Mouse (Mus musculus): ENCODE measurements around the gene Cntnap1. TPM values are rescaled to one million over a fixed set of nuclear protein-coding genes. Genes with fewer than 3 reads are reported as not detected.

The Cntnap1 gene
- polyA plus RNA-seq, 1 experiment from 2014 or later = 0.24 TPM

DNA sequence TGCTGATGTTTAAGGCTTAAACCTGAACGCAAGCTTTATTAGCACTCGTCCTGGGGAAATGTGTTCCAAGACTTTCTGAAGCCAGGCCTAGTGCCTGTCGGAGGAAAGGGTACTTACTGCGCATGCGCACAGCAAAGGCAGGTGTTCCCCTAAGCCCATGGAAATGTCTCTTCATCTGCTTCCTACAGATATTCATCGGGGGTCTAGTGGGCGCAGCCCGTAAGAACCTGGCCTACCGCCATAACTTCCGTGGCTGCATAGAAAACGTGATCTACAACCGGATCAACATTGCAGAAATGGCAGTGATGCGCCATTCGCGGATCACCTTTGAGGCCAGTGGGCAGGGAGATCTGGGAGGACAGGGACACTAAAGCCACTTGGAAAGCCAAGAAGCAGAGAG, 9.0 kb downstream of the Cntnap1 start:
- TF ChIP-seq EP300 (IDR thresholded peaks at IDR 0.05) = no peak
- no peak for TF ChIP-seq CTCF (IDR thresholded peaks at IDR 0.05)
- 74% methylated on average over 15 of the region's 15 CpGs for WGBS
- H3K27ac ChIP-seq (ENCODE audit: low read length) = no peak overlapping the region
- H3K27me3 ChIP-seq (replicated peaks; ENCODE audit: insufficient read depth, low read length) = peaks cover 5% of the 10 kb centered on the region
- H3K4me3 ChIP-seq (ENCODE audit: low read depth, low read length) = no peak overlapping the region
- H3K9ac ChIP-seq (replicated peaks; ENCODE audit: low read depth) = no peak overlapping the region
- peaks cover 8% of the 10 kb centered on the region; the same call in 1 of the 2 replicates for H3K4me1 ChIP-seq (ENCODE audit: insufficient read depth, low read depth, low read length)
- ATAC-seq (no peak), DNase-seq (ENCODE audit: low spot score) (no peak)
- H3K4me2 ChIP-seq (replicated peaks; ENCODE audit: low read depth, low read length) = no peak overlapping the region
- H3K9me3 ChIP-seq (ENCODE audit: low read length) = no peaks in the 10 kb centered on the region
- no peaks in the 10 kb centered on the region for H3K36me3 ChIP-seq (ENCODE audit: insufficient read depth, low read length)

- no peaks in the 10 kb centered on the region for H3K9me3 ChIP-seq (ENCODE audit: low read length)
- 54% methylated on average over 17 of the region's 17 CpGs for WGBS
- peaks cover under 1% of the 10 kb centered on the region for H3K27me3 ChIP-seq (replicated peaks; ENCODE audit: insufficient read depth, low read length)
- no peak overlapping the region for H3K4me3 ChIP-seq (ENCODE audit: low read depth, low read length)
- TF ChIP-seq EP300 (IDR thresholded peaks at IDR 0.05) (no peak), CTCF (IDR thresholded peaks at IDR 0.05) (no peak)
- no peak overlapping the region for H3K4me2 ChIP-seq (replicated peaks; ENCODE audit: low read depth, low read length)
- no peaks in the 10 kb centered on the region for H3K36me3 ChIP-seq (ENCODE audit: insufficient read depth, low read length)
- H3K9ac ChIP-seq (replicated peaks; ENCODE audit: low read depth) = no peak overlapping the region
- H3K4me1 ChIP-seq (ENCODE audit: insufficient read depth, low read depth, low read length) = peaks cover 2% of the 10 kb centered on the region; the same call in 1 of the 2 replicates
- DNase-seq (ENCODE audit: low spot score) = no peak
- H3K27ac ChIP-seq (ENCODE audit: low read length) = no peak overlapping the region
- ATAC-seq = no peak
Observed at GRCm38 (mm10) chr11:101180261-101180660, 9.9 kb downstream of the Cntnap1 start.

GRCm38 (mm10) chr11:101180846-101181740, 10.8 kb downstream of the Cntnap1 start:
- DNase-seq (ENCODE audit: low spot score) (peak; percentile 82), ATAC-seq (peak; percentile 35; the same call in 1 of the 2 replicates)
- no peaks in the 10 kb centered on the region for H3K27me3 ChIP-seq (replicated peaks; ENCODE audit: insufficient read depth, low read length)
- H3K9ac ChIP-seq (replicated peaks; ENCODE audit: low read depth) = no peak overlapping the region
- H3K4me3 ChIP-seq (ENCODE audit: low read depth, low read length) = no peak overlapping the region
- H3K4me1 ChIP-seq (ENCODE audit: insufficient read depth, low read depth, low read length) = no peaks in the 10 kb centered on the region
- H3K4me2 ChIP-seq (replicated peaks; ENCODE audit: low read depth, low read length) = no peak overlapping the region
- H3K36me3 ChIP-seq (ENCODE audit: insufficient read depth, low read length) = no peaks in the 10 kb centered on the region
- no peaks in the 10 kb centered on the region for H3K9me3 ChIP-seq (ENCODE audit: low read length)
- peak; percentile 91 for TF ChIP-seq CTCF (IDR thresholded peaks at IDR 0.05)
- no peak for TF ChIP-seq EP300 (IDR thresholded peaks at IDR 0.05)
- no peak overlapping the region for H3K27ac ChIP-seq (ENCODE audit: low read length)
- 36% methylated on average over 10 of the region's 10 CpGs for WGBS

DNA sequence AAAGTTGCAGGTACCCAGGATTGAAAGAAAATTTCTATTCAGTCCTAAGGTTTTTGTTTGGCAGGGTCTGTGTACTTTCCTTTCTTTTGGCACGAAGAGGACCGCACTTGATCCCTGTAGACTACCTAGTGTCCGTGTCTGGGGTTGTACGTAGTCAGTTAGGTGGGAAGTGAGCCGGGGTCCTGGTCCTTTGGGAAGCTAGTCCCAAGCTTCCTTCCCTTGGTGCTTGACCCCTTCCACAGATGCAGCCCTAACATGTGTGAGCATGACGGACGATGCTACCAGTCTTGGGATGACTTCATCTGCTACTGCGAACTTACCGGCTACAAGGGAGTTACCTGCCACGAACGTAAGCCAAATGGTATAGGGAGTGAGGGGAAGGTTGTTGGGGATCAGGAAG, 11.6 kb downstream of the Cntnap1 start:
- no peak overlapping the region for H3K4me2 ChIP-seq (replicated peaks; ENCODE audit: low read depth, low read length)
- H3K4me3 ChIP-seq (ENCODE audit: low read depth, low read length) = no peak overlapping the region
- no peaks in the 10 kb centered on the region for H3K4me1 ChIP-seq (ENCODE audit: insufficient read depth, low read depth, low read length)
- no peak for TF ChIP-seq CTCF (IDR thresholded peaks at IDR 0.05)
- TF ChIP-seq EP300 (IDR thresholded peaks at IDR 0.05) = no peak
- no peak overlapping the region for H3K9ac ChIP-seq (replicated peaks; ENCODE audit: low read depth)
- ATAC-seq = no peak
- no peaks in the 10 kb centered on the region for H3K9me3 ChIP-seq (ENCODE audit: low read length)
- no peaks in the 10 kb centered on the region for H3K27me3 ChIP-seq (replicated peaks; ENCODE audit: insufficient read depth, low read length)
- WGBS = 90% methylated on average over 11 of the region's 11 CpGs
- H3K36me3 ChIP-seq (ENCODE audit: insufficient read depth, low read length) = no peaks in the 10 kb centered on the region
- DNase-seq (ENCODE audit: low spot score) = no peak
- no peak overlapping the region for H3K27ac ChIP-seq (ENCODE audit: low read length)

DNA sequence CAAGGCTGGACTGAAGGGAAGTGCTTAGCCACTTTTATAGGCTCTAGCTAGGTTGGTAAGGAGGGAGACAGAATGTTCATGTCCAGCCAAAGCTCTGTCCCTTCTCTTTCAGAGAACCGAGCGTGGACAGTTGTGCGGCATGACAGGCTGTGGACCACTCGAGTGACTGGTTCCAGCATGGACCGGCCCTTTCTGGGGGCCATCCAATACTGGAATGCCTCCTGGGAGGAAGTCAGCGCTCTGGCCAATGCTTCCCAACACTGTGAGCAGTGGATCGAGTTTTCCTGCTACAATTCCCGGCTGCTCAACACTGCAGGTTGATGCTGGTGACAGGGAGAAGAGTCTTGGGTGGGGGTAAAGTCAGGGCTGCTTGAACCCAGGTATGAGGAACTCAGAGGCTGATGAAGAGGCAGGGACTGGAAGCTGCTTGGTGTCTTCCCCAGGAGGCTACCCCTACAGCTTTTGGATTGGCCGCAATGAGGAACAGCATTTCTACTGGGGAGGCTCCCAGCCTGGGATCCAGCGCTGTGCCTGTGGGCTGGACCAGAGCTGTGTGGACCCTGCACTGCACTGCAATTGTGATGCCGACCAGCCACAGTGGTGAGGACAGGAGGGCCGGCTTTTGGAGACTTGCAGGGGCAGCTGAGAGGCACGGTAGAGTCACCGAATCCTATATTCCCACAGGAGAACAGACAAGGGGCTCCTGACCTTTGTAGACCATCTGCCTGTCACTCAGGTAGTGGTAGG, 12.6 kb downstream of the Cntnap1 start:
- DNase-seq (ENCODE audit: low spot score) = no peak
- H3K4me3 ChIP-seq (ENCODE audit: low read depth, low read length) = no peak overlapping the region
- no peak overlapping the region for H3K4me2 ChIP-seq (replicated peaks; ENCODE audit: low read depth, low read length)
- TF ChIP-seq CTCF (IDR thresholded peaks at IDR 0.05) (no peak), EP300 (IDR thresholded peaks at IDR 0.05) (no peak)
- no peaks in the 10 kb centered on the region for H3K36me3 ChIP-seq (ENCODE audit: insufficient read depth, low read length)
- H3K27ac ChIP-seq (ENCODE audit: low read length) = no peak overlapping the region
- H3K9ac ChIP-seq (replicated peaks; ENCODE audit: low read depth) = no peak overlapping the region
- H3K27me3 ChIP-seq (replicated peaks; ENCODE audit: insufficient read depth, low read length) = no peaks in the 10 kb centered on the region
- WGBS = 71% methylated on average over 14 of the region's 14 CpGs
- no peaks in the 10 kb centered on the region for H3K4me1 ChIP-seq (ENCODE audit: insufficient read depth, low read depth, low read length)
- ATAC-seq = no peak
- no peaks in the 10 kb centered on the region for H3K9me3 ChIP-seq (ENCODE audit: low read length)

DNA sequence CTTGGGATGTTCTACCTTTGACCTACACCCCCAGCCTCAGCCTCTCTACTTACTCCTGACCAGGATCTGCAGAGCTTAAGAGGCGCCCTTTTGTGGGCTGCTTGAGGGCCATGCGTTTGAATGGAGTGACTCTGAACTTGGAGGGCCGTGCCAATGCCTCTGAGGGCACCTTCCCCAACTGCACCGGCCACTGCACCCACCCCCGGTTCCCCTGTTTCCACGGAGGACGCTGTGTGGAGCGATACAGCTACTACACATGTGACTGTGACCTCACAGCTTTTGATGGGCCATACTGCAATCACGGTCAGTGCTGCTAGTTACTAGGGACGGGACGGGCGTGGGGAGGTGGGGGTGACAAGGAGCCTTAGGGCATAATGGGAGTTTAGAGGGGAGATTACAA, 14.7 kb downstream of the Cntnap1 start:
- H3K4me3 ChIP-seq (ENCODE audit: low read depth, low read length) = no peak overlapping the region
- no peak overlapping the region for H3K9ac ChIP-seq (replicated peaks; ENCODE audit: low read depth)
- H3K27ac ChIP-seq (ENCODE audit: low read length) = no peak overlapping the region
- no peaks in the 10 kb centered on the region for H3K27me3 ChIP-seq (replicated peaks; ENCODE audit: insufficient read depth, low read length)
- H3K9me3 ChIP-seq (ENCODE audit: low read length) = no peaks in the 10 kb centered on the region
- WGBS = 84% methylated on average over 12 of the region's 12 CpGs
- no peak overlapping the region for H3K4me2 ChIP-seq (replicated peaks; ENCODE audit: low read depth, low read length)
- no peak for ATAC-seq
- H3K4me1 ChIP-seq (ENCODE audit: insufficient read depth, low read depth, low read length) = no peaks in the 10 kb centered on the region; the same call in 1 of the 2 replicates
- no peak for DNase-seq (ENCODE audit: low spot score)
- TF ChIP-seq EP300 (IDR thresholded peaks at IDR 0.05) (no peak), CTCF (IDR thresholded peaks at IDR 0.05) (no peak)
- no peaks in the 10 kb centered on the region for H3K36me3 ChIP-seq (ENCODE audit: insufficient read depth, low read length)

Measured in lung, postnatal 0 days (tissue).